Mouse (Mus musculus) intestine, embryonic 16.5 days (tissue): ENCODE data around the gene Casq2. TPM values are rescaled to one million over a fixed set of nuclear protein-coding genes. Genes with fewer than 3 reads are reported as not detected.

Source experiments
- ATAC-seq: fragments of 200-750 bp; cut with Nextera tagmentation; 2 replicates; pipeline ENCODE4 v1.8.0; 2017; ENCODE audit warnings: moderate TSS enrichment, moderate library complexity
- H3K27ac ChIP-seq: fragments of 300-500 bp; sonication (generic); 2 replicates; pipeline ENCODE4 v1.5.1; 2014; ENCODE audit warnings: mild to moderate bottlenecking, low read length
- H3K27me3 ChIP-seq: fragments of 300-500 bp; sonication (generic); replicated peaks from 2 replicates; pipeline ENCODE4 v1.6.1; 2014; ENCODE audit warnings: low read length, control low read depth, mixed read lengths; ENCODE audit not compliant: control insufficient read depth, insufficient read depth
- H3K36me3 ChIP-seq: fragments of 300-500 bp; sonication (generic); 2 replicates; pipeline ENCODE4 v1.6.1; 2014; ENCODE audit warnings: low read length, control low read depth; ENCODE audit not compliant: control insufficient read depth, insufficient read depth
- H3K4me1 ChIP-seq: fragments of 300-500 bp; sonication (generic); 2 replicates; pipeline ENCODE4 v1.6.1; 2014; ENCODE audit warnings: low read length, control low read depth, mixed read lengths; ENCODE audit not compliant: control insufficient read depth, insufficient read depth
- H3K4me2 ChIP-seq: fragments of 300-500 bp; sonication (generic); 2 replicates; pipeline ENCODE4 v1.6.1; 2014; ENCODE audit warnings: low read depth, low read length, control low read depth
- H3K4me3 ChIP-seq: fragments of 300-500 bp; sonication (generic); 2 replicates; pipeline ENCODE4 v1.5.1; 2014; ENCODE audit warnings: mild to moderate bottlenecking, low read length
- H3K9ac ChIP-seq: fragments of 300-500 bp; sonication (generic); 2 replicates; pipeline ENCODE4 v1.6.1; 2014; ENCODE audit warnings: low read depth, low read length
- H3K9me3 ChIP-seq: fragments of 300-500 bp; sonication (generic); 2 replicates; pipeline ENCODE4 v1.6.1; 2016; ENCODE audit warnings: low read length, control low read depth; ENCODE audit not compliant: control insufficient read depth
- WGBS: fragments of 180-500 bp; shearing (Covaris S2); extraction: QIAGEN DNeasy Blood & Tissue Kit; methylation state at CpG from one replicate; pipeline ENCODE4 v1.1.7; 2014; 5-methylcytosine and 5-hydroxymethylcytosine counted together
- polyA plus RNA-seq: library from polyadenylated mRNA; unstranded; fragments of >200 nt; fragmentation: Nextera tagmentation; extraction: Ambion mirVana; gene quantifications from 2 replicates; pipeline ENCODE4 v1.2.1, GENCODE M21; 2015

Casq2 gene
- polyA plus RNA-seq, 1 experiment from 2014 or later = 2.1 TPM

GRCm38 (mm10) chr3:102060065-102060464 lies 26.1 kb upstream of the Casq2 start:
- ATAC-seq = no peak
- Histone ChIP-seq H3K9me3 (no peaks in the 10 kb centered on the region), H3K36me3 (no peaks in the 10 kb centered on the region), H3K27ac (no peak overlapping the region), H3K27me3 (no peaks in the 10 kb centered on the region), H3K4me1 (peaks cover 8% of the 10 kb centered on the region; the same call in 1 of the 2 replicates), H3K9ac (no peak overlapping the region), H3K4me3 (no peak overlapping the region), H3K4me2 (no peak overlapping the region)
- WGBS = 74% methylated on average over 6 of the region's 6 CpGs

DNA sequence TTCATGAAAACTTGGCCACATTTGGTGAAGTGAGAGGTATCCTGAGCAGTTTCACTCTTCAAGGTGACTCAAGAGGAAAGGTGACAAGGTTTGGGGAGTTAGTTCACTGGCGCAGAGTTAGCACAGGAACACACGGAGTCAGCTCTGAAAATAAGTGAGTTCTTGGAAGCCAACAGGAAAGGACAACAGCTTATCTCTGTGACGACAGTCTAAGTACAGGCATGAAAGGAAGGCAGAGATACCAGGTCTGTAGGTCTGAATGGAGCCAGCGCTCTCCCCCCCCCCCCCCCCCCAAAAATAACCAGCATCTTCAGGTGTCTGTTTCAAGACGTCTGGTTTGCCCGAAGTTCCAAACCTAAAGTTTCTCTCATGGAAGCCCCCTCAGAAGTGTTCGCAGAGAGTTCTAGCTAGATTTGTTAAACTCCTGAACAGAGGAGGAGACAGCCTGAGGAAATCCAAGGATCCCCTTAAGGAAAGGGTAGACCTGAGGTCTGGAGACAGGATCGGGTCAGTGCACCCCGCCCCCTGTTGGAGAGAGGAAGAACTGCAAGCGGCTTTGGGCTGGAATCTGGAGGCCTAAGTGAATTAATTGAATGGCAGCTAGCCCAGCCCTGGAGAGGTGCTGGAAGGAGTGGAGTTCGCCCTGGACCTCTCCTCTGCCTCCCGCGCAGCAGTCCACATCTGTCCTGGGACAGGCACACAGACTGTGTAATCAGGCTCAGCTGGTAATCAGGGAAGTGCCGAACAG lies 24.1 kb upstream of the Casq2 start:
- no peak overlapping the region for H3K9ac ChIP-seq
- no peaks in the 10 kb centered on the region for H3K9me3 ChIP-seq
- ATAC-seq = no peak; the same call in 1 of the 2 replicates
- no peaks in the 10 kb centered on the region for H3K36me3 ChIP-seq
- 41% methylated on average over 14 of the region's 14 CpGs for WGBS
- 0 out of 2 replicates have a peak overlapping the region, but pooled peaks have one; percentile 24 for H3K27ac ChIP-seq
- peaks cover 8% of the 10 kb centered on the region; the same call in 1 of the 2 replicates for H3K4me1 ChIP-seq
- H3K4me2 ChIP-seq = no peak overlapping the region
- H3K4me3 ChIP-seq = no peak overlapping the region
- H3K27me3 ChIP-seq = no peaks in the 10 kb centered on the region

DNA sequence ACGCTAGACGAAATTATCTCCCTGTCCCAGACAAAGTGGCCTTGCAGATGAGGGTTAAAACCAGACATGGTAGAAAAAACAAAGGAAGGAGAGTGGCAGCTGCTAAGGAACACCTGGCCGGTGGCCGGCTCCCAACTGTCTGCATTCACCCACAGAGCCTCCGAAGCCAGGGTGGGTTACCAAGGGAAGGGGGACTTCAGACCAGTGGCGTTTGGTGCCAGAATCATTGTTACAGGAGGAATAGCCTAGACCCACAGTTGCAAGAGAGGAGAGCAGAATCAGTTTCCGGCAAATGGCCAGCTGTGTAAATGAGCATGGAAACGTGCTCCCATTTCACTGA lies 23.6 kb upstream of the Casq2 start:
- H3K9ac ChIP-seq = no peak overlapping the region
- no peak overlapping the region for H3K4me2 ChIP-seq
- 43% methylated on average over 8 of the region's 8 CpGs for WGBS
- H3K27me3 ChIP-seq = no peaks in the 10 kb centered on the region
- H3K27ac ChIP-seq = 0 out of 2 replicates have a peak overlapping the region, but pooled peaks have one; percentile 24
- no peaks in the 10 kb centered on the region for H3K36me3 ChIP-seq
- ATAC-seq = no peak
- H3K4me3 ChIP-seq = no peak overlapping the region
- H3K4me1 ChIP-seq = peaks cover 8% of the 10 kb centered on the region; the same call in 1 of the 2 replicates
- no peaks in the 10 kb centered on the region for H3K9me3 ChIP-seq

GRCm38 (mm10) chr3:102063273-102064120 lies 22.7 kb upstream of the Casq2 start:
- Histone ChIP-seq H3K4me1 (peaks cover 8% of the 10 kb centered on the region; the same call in 1 of the 2 replicates), H3K9me3 (no peaks in the 10 kb centered on the region), H3K36me3 (no peaks in the 10 kb centered on the region), H3K27me3 (no peaks in the 10 kb centered on the region), H3K9ac (no peak overlapping the region), H3K4me3 (no peak overlapping the region), H3K4me2 (peak overlapping the region; percentile 2; the same call in 1 of the 2 replicates), H3K27ac (peak overlapping the region; percentile 57)
- 48% methylated on average over 10 of the region's 10 CpGs for WGBS
- ATAC-seq = peak; percentile 93

- ATAC-seq = no peak
Measured at GRCm38 (mm10) chr3:102064566-102064965, 21.6 kb upstream of the Casq2 start.

DNA sequence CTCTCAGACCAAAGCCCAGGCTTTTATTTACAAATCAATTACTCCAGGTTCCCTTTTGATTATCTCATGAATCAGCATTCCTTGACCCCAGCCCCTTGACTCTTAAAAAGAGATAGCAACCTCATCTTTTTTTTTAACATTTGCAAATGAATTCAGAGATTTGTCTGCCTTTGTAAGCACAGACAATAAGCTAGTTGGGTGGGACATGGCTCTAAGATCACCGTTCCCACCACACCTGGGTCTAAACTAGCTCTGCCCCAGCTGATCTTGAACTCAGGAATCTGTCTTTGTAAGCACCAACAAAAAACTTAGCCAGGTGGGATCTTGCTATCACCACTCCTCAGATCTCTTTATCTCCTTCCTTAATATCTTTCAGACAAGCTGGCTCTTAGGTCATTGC lies 18.9 kb upstream of the Casq2 start:
- Histone ChIP-seq H3K4me3 (no peak overlapping the region), H3K4me1 (peaks cover 8% of the 10 kb centered on the region; the same call in 1 of the 2 replicates), H3K27me3 (no peaks in the 10 kb centered on the region), H3K9ac (no peak overlapping the region), H3K4me2 (no peak overlapping the region), H3K27ac (no peak overlapping the region), H3K36me3 (no peaks in the 10 kb centered on the region), H3K9me3 (no peaks in the 10 kb centered on the region)
- WGBS = 55% methylated on average over 1 of the region's 1 CpGs
- ATAC-seq = no peak

More at GRCm38 (mm10) chr3:102064566-102064965, 21.6 kb upstream of the Casq2 start:
- Histone ChIP-seq H3K36me3 (no peaks in the 10 kb centered on the region), H3K27me3 (no peaks in the 10 kb centered on the region), H3K4me2 (no peak overlapping the region), H3K9ac (no peak overlapping the region), H3K27ac (no peak overlapping the region), H3K4me1 (peaks cover 8% of the 10 kb centered on the region; the same call in 1 of the 2 replicates), H3K9me3 (no peaks in the 10 kb centered on the region), H3K4me3 (no peak overlapping the region)
- WGBS = 77% methylated on average over 6 of the region's 6 CpGs

DNA sequence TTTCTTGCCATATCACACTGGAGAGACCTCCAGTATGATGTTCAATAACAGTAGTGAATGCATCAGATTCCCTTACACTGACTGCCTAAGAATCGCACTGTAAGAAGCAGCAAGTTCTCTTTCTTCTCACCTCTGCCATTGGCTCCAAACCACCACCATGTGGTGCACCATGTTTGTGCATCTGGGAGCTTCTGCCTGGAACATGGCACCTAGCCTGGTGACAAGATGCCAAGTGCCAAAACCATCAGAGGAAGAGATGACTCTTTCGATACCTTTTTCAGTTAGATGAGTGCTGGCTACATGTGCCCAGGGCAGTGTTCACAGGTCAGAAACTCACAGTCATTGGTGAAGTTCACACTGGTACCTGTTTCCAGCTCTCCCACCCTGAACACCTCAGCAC lies 18.4 kb upstream of the Casq2 start:
- H3K27ac ChIP-seq = no peak overlapping the region
- ATAC-seq = no peak
- 94% methylated on average over 2 of the region's 2 CpGs for WGBS
- H3K9ac ChIP-seq = no peak overlapping the region
- H3K36me3 ChIP-seq = no peaks in the 10 kb centered on the region
- H3K27me3 ChIP-seq = no peaks in the 10 kb centered on the region
- H3K9me3 ChIP-seq = no peaks in the 10 kb centered on the region
- peaks cover 5% of the 10 kb centered on the region; the same call in 1 of the 2 replicates for H3K4me1 ChIP-seq
- H3K4me3 ChIP-seq = no peak overlapping the region
- no peak overlapping the region for H3K4me2 ChIP-seq

DNA sequence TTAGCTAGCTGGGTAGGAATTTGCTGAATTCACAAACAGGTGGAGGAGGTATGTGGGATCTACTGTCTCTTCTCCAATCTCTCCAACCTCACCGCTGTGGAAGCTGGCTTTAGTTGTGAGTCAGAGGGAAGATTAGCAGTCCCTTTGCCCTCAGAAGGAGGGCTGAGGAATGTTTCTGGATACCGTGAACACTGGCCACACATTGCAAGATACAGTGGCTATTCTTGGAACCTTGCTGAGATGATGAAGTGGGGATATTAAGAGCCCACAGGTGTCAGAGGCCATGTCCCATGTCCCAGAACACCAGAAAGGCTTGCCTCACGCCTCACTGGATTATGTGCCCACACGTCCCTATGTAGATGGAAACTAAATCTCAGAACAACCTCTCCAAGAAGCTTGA lies 17.0 kb upstream of the Casq2 start:
- Histone ChIP-seq H3K4me3 (no peak overlapping the region), H3K4me1 (no peaks in the 10 kb centered on the region), H3K4me2 (no peak overlapping the region), H3K27me3 (no peaks in the 10 kb centered on the region), H3K27ac (no peak overlapping the region), H3K9ac (no peak overlapping the region), H3K36me3 (no peaks in the 10 kb centered on the region), H3K9me3 (no peaks in the 10 kb centered on the region)
- 77% methylated on average over 4 of the region's 4 CpGs for WGBS
- ATAC-seq = no peak

DNA sequence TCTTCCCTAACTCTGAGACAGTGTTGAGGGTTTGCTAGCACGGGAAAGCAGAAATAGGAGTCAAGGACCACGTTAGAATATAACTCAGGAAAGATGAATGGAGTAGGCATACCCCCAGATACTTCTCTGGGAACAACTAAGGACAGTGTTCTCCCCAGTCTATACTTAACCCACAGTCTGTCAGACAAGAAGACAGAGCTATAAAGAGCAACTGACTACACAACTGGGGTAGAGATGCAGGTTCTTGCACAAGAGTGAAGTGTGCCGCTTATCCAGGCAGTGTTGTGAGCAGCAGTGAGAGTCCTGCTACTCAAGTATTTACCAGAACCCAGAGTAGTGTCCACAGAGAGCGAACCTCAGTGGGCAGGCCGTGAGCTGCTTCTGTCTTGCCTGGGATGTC lies 16.5 kb upstream of the Casq2 start:
- Histone ChIP-seq H3K36me3 (no peaks in the 10 kb centered on the region), H3K4me1 (no peaks in the 10 kb centered on the region), H3K27me3 (no peaks in the 10 kb centered on the region), H3K4me3 (no peak overlapping the region), H3K9ac (no peak overlapping the region), H3K9me3 (no peaks in the 10 kb centered on the region), H3K4me2 (no peak overlapping the region), H3K27ac (no peak overlapping the region)
- no peak for ATAC-seq
- 86% methylated on average over 5 of the region's 5 CpGs for WGBS
